Mouse (Mus musculus): Measurements from ENCODE around the gene Cebpb.

The Cebpb gene

GRCm38 (mm10) chr2:167692831-167693230, 4.1 kb downstream of the Cebpb start:
- no peak for DNase-seq

GRCm38 (mm10) chr2:167693540-167693939, 4.8 kb downstream of the Cebpb start:
- DNase-seq = no peak

- no peak for DNase-seq
Measured at GRCm38 (mm10) chr2:167694244-167694643, 5.5 kb downstream of the Cebpb start.

GRCm38 (mm10) chr2:167694963-167695362, 6.2 kb downstream of the Cebpb start:
- no peak for DNase-seq

- DNase-seq = no peak
Measured at GRCm38 (mm10) chr2:167695491-167695890, 6.8 kb downstream of the Cebpb start.

- no peak for DNase-seq
Measured at GRCm38 (mm10) chr2:167696143-167696542, 7.4 kb downstream of the Cebpb start.

- DNase-seq = no peak
Measured at GRCm38 (mm10) chr2:167697902-167698301, 9.2 kb downstream of the Cebpb start.

GRCm38 (mm10) chr2:167700018-167700417, 11.3 kb downstream of the Cebpb start:
- no peak for DNase-seq

- DNase-seq = no peak
Measured at GRCm38 (mm10) chr2:167701472-167701871, 12.8 kb downstream of the Cebpb start.

- no peak for DNase-seq
Measured at GRCm38 (mm10) chr2:167702126-167702525, 13.4 kb downstream of the Cebpb start.

GRCm38 (mm10) chr2:167704409-167704808, 15.7 kb downstream of the Cebpb start:
- no peak for DNase-seq

GRCm38 (mm10) chr2:167706183-167706939, 17.6 kb downstream of the Cebpb start:
- DNase-seq = no peak

GRCm38 (mm10) chr2:167708373-167708772, 19.7 kb downstream of the Cebpb start:
- no peak for DNase-seq

GRCm38 (mm10) chr2:167709969-167710368, 21.3 kb downstream of the Cebpb start:
- no peak for DNase-seq

- no peak for DNase-seq
Measured at GRCm38 (mm10) chr2:167710574-167710973, 21.9 kb downstream of the Cebpb start.

- no peak for DNase-seq
Measured at GRCm38 (mm10) chr2:167712872-167713821, 24.4 kb downstream of the Cebpb start.

GRCm38 (mm10) chr2:167714298-167714697, 25.6 kb downstream of the Cebpb start:
- no peak for DNase-seq

GRCm38 (mm10) chr2:167715008-167715407, 26.3 kb downstream of the Cebpb start:
- DNase-seq = no peak

- no peak for DNase-seq
Measured at GRCm38 (mm10) chr2:167717208-167717607, 28.5 kb downstream of the Cebpb start.

GRCm38 (mm10) chr2:167719520-167719919, 30.8 kb downstream of the Cebpb start:
- no peak for DNase-seq

GRCm38 (mm10) chr2:167721159-167721882, 32.6 kb downstream of the Cebpb start:
- no peak for DNase-seq

GRCm38 (mm10) chr2:167722538-167722937, 33.8 kb downstream of the Cebpb start:
- DNase-seq = no peak

GRCm38 (mm10) chr2:167723589-167724206, 35.0 kb downstream of the Cebpb start:
- DNase-seq = no peak
